Mouse (Mus musculus) cerebellum, adult (tissue): ENCODE measurements around the gene Tnfaip2.

Experiments
- ATAC-seq: cut with Nextera tagmentation; 2 replicates; pipeline ENCODE4 v1.9.2; 2017; ENCODE audit warnings: mild to moderate bottlenecking, moderate library complexity, mixed read lengths; ENCODE audit not compliant: insufficient number of reproducible peaks, low FRiP score, low TSS enrichment

The Tnfaip2 gene

DNA sequence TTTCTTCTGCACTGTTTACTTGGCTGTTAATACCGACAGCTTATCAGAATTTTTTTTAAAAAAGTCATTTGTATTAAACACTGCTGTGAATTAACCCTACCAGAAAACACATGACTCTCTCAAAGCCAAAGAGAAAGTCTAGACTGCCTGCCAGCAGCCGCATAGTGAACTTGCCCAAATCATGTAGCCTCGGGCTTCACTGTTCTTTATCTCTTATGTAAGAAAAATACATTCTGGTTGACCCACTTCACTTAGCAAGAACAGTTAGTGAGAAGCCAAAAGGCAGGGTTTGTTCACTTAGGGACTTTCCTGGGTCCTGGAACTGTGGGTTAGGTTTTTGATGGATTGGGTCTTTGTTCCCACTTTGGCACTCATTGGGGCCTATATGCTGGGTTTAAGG lies 29.5 kb downstream of the Tnfaip2 start:
- no peak for ATAC-seq

DNA sequence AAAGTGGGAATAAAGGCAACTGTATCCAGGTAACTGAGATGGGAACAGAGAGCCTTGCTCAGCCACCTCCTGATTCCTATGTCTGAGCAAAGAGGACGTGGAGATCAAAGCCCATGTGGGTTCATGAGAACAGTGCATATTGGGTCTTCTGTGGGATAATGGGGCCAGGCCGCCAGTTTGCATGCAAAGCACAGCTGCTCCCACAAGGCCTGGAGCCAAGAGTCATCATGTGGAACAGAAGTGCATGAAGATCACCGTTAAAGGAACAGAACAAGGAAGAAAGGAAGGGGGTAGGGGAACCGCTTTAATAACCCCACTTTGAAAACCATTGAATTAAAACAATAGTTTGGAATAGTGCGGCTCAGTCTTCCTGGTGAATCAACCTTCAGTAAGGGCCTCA lies 30.6 kb downstream of the Tnfaip2 start:
- ATAC-seq, result no peak

DNA sequence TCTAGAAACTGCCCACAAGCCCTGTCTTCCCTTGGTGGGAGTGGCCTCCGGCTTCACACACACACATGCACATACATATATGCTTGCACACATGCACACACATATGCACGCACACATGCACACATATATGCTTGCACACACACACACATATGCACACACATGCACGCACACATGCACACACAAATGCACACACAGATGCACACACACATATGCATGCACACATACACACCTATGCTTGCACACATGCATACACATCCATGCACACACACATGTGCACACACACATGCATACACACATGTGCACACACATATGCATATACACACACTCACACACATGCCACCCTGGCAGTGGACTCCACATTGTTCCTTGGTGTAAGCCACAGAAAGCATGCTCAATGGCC lies 32.1 kb downstream of the Tnfaip2 start:
- no peak for ATAC-seq

DNA sequence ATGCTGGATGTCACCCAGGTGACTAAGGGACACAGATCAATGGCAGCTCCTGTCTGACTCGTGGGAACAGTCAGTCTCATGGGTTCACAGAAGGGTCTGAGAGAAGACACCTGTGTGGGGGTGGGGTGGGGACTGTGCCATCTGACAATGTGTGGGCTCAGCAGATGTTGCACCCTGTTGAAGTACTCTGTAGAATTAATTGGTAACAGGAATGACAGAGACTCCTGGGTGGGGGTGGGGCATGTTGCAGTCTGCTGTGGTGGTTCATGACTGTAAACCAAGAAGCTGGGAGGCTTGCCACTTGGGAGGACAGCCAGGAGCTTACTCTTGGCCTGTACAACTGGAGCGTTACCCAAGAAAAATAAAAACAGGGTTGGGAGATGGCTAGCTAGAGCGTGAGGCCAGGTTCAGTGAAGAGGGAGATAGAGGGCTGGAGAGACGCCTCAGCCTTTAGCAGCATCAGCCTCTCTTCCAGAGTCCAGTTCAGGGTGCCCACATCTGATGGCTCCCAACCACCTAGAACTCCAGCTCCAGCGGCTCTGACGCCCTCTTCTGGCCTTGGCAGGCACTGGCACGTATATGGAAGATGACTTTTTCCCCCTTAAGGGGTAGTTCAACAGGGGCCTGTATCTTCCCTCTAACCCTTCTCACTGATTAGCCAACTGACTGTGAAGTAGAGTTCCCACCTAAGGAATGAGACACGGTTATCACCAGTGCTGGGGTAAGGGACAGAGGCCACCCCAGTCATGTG lies 32.8 kb downstream of the Tnfaip2 start:
- ATAC-seq, result no peak

DNA sequence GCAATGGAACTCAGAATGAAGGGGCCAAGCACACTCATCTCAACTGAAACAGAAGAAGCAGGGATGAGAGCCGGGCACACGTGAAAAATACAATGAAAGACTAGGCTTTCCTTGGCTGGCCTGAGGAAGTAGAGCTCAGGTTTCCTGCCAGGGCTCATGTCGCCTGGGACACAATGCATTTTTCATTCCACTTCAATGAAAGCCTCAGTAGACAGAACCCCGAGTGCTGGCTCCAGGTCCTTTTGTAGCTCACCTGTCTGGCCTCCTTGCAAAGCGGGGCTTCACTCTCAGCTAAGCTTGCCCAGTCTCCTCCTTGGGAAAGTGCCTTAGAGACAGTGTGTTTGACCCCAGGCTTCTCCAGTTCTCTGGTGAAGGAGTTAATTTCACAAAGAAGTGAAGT lies 36.7 kb downstream of the Tnfaip2 start:
- ATAC-seq, result no peak

DNA sequence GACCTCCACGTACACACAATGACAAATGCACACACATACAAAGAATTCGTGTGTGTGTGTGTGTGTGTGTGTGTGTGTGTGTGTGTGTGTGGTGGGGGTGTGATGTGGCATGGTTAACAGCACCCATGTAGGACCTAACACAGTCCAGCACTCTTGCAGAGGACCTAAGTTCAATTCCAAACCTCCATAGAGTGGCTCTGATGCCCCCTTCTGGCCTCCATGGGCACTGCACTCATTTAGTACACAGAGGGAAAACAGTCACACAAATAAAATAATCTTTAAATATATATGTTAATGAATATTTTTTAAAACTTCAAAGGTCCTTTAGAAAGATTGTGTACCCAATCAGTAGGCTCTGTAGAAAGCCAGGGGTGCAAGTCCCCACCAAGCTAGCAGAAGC lies 37.6 kb downstream of the Tnfaip2 start:
- ATAC-seq, result no peak

DNA sequence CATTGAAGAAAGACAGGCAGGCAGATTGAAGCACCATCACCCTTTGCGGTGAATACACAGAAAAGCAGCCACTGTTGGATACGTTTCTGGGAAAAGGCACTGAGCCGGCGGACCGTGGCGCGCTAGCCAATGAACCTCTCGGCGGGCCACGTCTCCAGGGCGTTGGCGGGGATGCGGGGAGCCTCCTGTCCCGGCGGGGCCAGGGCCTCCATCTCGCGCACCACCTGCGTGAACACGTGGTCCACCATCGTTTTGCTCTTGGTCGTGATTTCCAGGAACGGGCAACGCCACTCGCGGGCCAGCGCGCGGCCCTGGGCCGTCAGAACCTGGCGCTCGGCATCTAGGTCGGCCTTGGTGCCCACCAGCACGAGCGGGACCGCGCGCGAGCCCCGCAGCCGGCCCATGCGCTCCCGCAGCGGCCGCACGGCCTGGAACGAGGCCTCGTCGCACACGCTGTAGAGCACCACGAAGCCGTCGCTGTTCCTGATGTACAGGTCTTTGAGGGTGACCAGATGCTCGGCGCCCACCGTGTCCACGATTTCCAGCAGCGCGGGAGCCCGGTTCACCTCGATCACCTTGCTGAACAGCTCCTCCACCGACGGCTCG lies 42.9 kb downstream of the Tnfaip2 start:
- ATAC-seq, result no peak

DNA sequence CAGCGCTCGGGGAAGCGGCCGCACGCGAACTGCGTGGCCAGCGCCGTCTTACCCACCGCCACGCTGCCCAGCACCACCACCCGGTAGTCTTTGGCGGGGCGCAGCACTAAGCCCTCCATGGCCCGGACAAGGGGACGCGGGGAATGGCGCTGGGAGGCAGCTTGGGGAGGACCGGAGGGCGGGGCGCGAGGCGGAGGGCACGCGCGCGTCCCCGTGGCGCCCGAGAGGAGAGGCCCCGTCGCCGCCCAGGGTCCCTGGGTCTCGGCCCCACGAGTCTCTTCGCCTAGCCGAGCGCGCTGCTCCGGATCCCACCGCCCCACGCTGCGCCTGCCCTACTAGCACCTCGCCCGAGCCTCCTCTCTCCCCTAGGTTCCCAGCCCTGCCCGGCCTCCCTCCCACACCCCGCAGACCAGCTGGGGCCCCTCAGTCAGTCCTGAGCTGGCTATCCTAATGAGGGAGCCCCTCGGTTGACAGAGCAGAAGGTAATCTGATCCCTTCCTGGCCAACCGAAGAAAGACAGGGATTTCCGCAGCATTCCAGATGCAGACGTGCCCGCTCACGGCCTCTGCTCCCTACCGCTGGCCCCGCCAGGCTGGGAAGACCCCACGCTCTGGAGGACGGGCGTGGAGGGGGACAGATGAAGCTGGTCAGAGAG lies 43.5 kb downstream of the Tnfaip2 start, which contains the start of gene Gm266:
Gene Gm266 (minus strand): TSS at position 172 of the 655 bp plus-strand sequence.
- ATAC-seq, result no peak

DNA sequence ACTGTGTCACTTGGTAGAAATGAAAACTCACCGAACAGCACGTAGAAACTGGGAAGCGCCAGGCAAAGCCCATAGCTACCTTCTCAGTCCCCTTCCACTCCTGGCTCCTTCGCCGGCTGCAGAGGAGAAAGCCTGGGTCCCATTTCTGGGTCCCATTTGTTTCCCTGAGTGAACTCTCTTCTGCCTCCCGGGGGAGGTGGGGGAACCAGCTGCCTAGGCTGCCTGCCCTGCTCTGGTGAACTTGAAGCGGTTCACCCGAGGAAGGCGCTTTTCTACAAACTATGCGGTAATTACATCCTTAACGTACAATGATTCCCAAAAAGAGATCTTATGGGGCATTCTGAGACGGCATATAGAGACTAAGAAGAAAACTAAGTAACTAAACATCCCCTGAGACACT lies 44.2 kb downstream of the Tnfaip2 start:
- ATAC-seq, result no peak

DNA sequence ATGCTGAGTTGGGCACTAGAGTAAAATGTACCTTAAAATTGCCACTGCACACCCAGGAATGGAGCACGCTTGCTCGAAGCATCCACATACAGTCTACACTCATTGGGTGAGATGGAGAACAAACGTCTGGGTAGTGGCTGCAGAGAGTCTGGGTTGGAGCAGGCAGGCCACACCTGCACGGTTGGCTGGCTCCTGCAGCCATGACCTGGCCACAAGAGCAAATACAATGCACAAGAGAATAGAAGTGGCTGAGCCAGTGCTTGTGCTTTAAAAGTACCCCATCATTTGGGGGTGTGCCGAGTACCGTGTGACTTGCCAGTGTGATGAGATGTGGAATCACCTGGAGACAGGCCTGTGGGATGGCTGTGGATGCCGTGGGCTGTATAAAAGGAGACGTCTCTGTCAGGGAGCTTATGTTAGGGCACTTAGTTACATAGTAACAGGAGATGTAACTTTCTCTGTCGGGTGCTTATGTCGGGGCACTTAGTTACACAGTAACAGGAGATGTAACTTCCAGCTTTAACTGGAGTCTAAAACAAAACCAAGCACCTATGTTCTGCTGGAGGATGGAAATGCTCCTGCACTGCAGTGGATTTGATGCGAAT lies 47.1 kb downstream of the Tnfaip2 start:
- no peak for ATAC-seq

DNA sequence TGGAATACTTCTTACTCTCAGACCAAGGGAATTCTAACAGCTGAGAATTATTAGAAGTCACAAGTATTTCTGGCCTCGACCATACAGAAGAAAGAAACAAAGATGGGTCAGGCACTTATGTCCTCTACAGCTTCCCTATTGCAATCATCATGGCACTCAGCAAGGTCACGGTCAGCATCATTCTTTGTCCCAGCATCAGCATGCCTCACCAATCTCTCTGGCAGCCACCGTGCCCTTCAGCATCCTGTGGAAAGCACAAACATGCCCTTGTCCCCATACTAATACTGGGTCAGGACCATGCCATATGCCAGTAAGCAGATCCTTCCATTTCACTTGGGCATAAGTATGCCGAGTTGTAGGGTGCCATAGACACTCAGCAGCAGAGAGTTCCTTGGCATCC lies 52.7 kb downstream of the Tnfaip2 start:
- no peak for ATAC-seq

DNA sequence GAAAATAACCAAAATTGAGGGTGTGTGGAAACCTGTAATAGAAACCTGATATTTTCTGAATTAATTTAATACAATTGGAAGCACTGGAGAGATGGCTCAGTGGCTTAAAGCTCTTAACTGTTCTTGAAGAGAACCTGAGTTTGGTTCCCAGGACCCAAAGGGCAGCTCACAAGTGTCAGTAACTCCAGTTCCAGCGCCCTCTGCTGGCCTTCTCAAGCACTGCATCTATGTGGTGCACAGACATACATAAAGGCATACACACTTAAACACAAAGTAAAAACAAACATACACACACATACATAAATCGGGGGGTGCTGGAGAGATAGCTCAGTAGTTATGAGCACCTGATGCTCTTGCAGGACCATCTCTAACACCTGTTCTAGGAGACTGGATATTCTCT lies 54.8 kb downstream of the Tnfaip2 start:
- no peak for ATAC-seq

DNA sequence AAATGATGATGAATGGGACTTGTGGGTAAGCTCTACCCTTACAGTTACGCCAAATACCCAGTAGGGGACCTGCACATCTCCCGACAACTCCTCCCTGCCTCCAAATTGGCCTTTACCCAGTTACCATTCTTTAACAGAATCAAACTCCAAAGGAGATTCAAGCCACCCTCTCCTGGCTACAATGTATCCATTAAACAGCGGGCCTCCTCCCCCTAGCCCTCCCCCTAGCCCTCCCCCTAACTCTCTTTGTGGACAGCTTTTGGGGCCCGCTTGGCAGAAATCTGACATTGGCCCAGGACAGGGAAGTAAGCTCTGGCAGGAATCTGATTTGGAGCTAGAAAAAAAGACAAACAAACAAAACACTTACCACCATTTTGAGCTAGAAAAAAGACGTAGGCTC lies 57.3 kb downstream of the Tnfaip2 start:
- no peak for ATAC-seq

DNA sequence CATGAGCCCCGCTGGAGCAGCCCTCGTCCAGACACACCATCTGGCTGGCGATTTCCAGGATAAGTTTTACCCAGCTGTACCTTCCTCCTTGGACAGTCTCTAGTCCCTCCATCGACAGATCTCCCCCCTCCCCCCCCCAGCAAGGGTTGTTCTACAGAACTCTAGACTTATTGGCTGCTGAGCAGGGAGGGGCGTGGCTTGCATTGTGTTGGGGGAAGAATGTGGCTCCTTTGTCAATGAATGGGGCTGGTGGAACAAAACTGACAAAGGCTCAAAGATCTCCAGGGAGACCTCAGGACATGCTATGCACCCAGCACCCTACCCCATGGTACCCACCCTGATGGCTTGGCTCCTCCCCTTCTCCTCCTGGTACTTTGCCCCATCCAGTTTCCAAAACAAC lies 58.5 kb downstream of the Tnfaip2 start:
- no peak for ATAC-seq

DNA sequence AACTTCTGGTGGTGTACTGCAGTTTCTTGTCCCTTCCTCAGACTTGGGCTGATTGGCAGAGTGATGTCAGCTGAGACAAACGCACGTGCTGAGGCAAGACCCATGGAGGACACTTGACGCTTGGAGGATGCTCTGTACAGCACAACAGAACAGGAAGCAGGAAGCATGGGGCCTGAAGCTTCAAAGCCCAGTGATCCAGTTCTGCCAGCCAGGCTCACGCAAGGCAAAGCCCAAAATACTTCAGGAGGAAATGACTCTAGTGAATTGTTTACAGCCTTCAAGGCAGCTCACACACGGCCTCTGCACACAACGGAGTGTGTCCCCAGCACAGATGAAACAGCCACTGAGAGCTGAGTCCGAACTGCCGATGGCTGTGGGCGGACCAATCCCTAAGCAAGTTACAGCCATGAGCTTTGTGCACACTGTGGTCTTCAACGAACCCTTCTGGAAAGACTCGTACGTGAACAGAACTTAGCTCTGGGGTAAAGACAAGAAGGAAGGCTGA lies 60.8 kb downstream of the Tnfaip2 start:
- no peak for ATAC-seq

DNA sequence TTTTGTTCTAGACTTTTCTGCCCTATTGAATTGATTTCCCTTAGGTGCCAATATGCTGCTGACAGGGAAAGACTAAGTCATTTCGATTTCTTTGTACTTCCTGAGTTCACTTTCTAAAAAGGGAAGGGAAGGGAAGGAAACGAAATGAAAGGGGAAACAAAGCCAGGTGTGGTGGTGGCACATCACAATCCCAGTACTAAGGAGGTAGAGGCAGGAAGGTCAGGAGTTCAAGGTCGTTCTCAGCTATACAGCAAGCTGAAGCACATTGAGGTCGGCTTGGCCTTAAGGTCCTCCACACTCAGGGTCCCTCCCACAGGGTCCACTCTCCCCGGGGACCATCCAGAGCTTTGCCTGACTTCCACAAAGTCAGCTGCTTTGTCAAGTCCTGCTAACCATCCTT lies 61.3 kb downstream of the Tnfaip2 start:
- ATAC-seq, result no peak
